Mouse (Mus musculus) cerebellum, adult 18-20 months (tissue): ENCODE data around the gene D330045A20Rik.
"Not testable (repeated sequence)": the region's sequence is repeated elsewhere in the genome, so short reads cannot be mapped to it uniquely, and the experiment has no call there.

ENCODE experiments used
- DNase-seq, 2 experiments: peaks; one replicate each; pipeline ENCODE4 v3.0.0; 2021

D330045A20Rik gene

GRCm38 (mm10) chrX:139578649-139579278 lies 98.6 kb downstream of the D330045A20Rik start:
- DNase-seq: no peak

GRCm38 (mm10) chrX:139583616-139584015 lies 103.4 kb downstream of the D330045A20Rik start:
- no peak for DNase-seq

- DNase-seq: not testable (repeated sequence)
Measured at GRCm38 (mm10) chrX:139586676-139587075, 106.5 kb downstream of the D330045A20Rik start.

GRCm38 (mm10) chrX:139596404-139596803 lies 116.2 kb downstream of the D330045A20Rik start:
- no peak for DNase-seq
